Mouse (Mus musculus): ENCODE results near the gene Smpdl3b. TPM values are rescaled to one million over a fixed set of nuclear protein-coding genes. Genes with fewer than 3 reads are reported as not detected.
"Not testable (repeated sequence)": the region's sequence is repeated elsewhere in the genome, so short reads cannot be mapped to it uniquely, and the experiment has no call there.

Smpdl3b gene
- total RNA-seq (2021): under 1 TPM; 0.51 to 0.79 TPM
- long read RNA-seq, experiment 1, partial matches to known transcripts: 0 of 1 reads
- long read RNA-seq, experiment 1, other reads (novel, unspliced or antisense): 0 of 1 reads
- long read RNA-seq, experiment 2: 0 reads

DNA sequence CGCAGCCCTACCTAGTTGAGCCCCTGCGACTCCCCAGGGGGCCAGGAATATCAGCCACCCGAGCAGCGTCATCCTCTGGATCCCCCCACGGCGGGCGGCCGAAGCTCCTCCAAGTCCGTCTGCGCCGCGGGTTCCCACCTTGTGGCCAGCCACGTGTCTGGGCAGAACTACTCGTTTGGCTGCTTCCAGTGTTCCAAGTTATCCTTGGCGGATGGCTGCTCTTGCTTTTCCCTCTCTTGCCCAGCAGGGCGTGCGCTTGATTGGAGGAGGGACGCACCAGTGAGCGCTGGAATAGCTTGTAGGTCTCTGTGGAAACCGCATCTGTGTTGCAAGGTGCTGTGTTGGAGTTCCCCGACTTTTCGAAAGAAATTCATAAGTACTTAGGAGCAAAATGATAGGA, at the start of gene Smpdl3b:
TSS of gene Smpdl3b (minus strand) at position 279 of the 400 bp plus-strand sequence.
- DNase-seq: peak; percentile 85 to 89

- DNase-seq: no peak
Measured at GRCm38 (mm10) chr4:132806620-132807191, 49.7 kb upstream of the Smpdl3b start.

GRCm38 (mm10) chr4:132805599-132806197, 48.6 kb upstream of the Smpdl3b start:
- no peak for DNase-seq

DNA sequence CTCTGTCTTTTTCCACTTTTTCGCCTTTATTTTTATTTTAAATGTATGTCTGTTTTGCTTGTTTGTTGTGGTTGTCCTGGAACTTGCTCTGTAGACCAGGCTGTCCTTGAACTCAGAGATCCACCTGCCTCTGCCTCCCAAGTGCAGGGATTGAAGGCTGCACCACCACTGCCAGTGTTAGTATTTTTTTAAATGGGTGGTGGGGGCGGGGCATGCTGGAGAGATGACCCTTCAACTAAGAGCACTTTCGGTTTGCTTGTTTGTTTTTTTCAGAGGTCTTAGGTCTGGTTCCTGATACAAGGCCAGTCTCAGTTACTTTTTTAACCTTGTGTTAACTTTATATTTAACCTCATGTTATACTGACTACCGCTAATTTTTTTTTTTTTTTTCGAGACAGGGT, 48.1 kb upstream of the Smpdl3b start:
- DNase-seq: no peak

GRCm38 (mm10) chr4:132804331-132804730, 47.3 kb upstream of the Smpdl3b start:
- DNase-seq: peak in 1 of 2 experiments; percentile 40

- DNase-seq: no peak
Measured at GRCm38 (mm10) chr4:132803876-132804275, 46.8 kb upstream of the Smpdl3b start.

DNA sequence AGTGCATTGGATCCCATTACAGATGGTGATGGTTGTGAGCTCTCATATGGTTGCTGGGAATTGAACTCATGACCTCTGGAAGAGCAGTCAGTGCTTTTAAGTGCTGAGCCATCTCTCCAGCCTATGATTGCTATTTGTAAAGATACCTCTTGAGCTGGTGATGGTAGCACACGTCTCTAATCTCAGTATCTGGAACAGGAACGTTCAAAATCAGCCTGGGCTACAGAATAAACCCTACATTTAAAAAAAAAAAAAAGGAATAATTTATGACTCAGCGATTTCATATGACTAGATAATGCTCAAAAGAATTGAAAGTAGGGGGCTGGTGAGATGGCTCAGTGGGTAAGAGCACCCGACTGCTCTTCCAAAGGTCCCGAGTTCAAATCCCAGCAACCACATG, 46.2 kb upstream of the Smpdl3b start:
- DNase-seq: no peak

DNA sequence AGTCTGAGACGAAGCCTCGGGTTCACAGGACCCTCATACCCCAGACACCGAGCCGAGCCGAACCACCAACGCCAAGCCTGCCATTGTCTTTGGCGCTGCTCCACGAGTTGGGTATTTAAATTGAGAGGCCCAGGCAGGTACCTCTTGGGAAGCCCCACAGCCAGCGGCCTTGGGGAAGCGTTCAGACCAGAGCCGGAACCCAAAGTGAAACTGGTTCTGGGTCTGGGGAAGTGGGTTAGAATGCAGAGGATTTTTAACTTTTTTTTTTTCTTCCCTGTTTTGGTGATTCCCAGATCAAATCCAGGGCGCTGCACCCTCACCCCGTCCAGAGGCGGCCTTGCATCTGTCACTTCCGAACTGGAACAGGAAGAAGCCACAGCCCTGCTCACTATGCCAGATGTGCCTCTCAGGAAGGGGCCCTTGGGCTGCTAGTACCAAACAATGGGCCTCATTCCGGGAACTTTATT, 45.2 kb upstream of the Smpdl3b start:
- DNase-seq: peak; percentile 49 to 81

GRCm38 (mm10) chr4:132801176-132802077, 44.4 kb upstream of the Smpdl3b start:
- no peak for DNase-seq

GRCm38 (mm10) chr4:132799845-132800244, 42.8 kb upstream of the Smpdl3b start:
- no peak for DNase-seq

GRCm38 (mm10) chr4:132798666-132799065, 41.6 kb upstream of the Smpdl3b start:
- DNase-seq: not testable (repeated sequence)

- DNase-seq: no peak
Measured at GRCm38 (mm10) chr4:132798028-132798427, 41.0 kb upstream of the Smpdl3b start.

- DNase-seq: no peak
Measured at GRCm38 (mm10) chr4:132797461-132797860, 40.4 kb upstream of the Smpdl3b start.

DNA sequence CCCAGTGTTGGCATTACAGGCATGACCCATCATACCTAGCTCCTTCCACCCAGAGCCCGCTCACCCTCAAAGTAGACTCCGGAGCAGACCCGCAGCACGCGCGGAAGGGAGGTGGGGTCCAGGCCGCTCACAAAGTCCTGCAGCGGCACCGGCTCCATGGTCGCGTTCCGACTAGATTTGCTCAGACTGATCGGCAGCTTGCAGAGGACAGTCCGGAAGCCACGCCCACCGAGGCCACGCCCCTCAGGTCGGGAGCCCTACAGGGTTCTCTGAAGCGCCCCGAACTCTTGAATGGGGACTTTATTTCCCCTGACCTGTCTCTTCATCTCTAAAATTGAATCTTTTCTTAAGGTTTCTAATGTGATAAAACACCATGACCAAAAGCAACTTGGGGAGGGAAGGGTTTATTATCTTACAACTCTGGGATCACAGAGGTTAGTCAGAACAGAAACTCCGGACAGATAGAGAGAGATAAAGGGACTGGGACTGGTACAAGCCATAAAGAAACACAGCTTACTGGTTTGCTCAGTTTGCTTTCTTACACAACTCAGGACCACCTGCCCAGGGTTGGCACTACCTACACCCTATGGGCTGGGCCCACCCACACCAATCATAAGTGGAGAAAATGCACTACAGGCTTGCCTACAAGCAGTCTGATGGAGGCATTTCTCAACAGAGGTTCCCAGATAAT, 39.3 kb upstream of the Smpdl3b start, which contains the start of gene Themis2:
TSS of gene Themis2 (minus strand) at position 192 of the 691 bp plus-strand sequence.
- DNase-seq: peak; percentile 85 to 89

DNA sequence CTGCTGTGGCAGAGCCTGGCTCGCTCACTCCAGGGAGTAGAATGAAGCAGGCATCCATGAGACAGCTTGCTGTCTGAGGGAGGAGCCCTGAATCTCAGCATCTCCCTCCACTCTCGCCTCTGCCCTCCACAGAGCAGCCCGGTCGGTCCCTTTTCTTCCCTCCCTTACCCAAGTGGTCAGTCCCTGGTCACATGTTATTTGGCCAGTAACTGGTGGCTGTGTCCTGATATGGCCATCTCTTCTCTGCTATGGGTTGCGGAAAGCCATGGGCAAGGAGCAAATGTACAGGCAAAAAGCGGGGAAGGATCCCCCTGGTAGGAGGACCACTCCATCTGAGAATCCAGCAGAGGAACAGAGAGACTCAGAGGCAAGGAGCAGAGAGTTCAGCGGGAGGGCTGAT, 38.1 kb upstream of the Smpdl3b start:
- DNase-seq: no peak

- DNase-seq: no peak
Measured at GRCm38 (mm10) chr4:132794760-132795159, 37.7 kb upstream of the Smpdl3b start.

DNA sequence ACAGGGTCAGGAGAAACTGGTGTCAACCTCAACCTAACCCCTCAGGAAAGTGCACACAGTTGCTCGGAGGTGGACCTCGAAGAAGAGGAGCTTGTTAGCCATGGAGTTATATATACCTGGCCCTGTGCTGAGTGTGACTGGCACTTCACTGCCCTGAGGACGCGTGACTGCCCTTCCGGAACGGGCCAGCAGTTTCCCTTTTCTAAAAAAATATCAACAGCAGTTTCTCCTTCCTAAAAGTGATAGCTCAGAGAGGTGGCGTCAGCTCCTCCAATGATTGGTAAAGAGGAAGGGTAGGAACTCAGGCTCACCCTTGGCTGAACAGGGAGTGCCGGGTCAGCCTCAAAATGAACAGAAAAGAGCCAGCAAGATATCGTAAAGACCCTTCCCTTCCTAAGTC, 37.0 kb upstream of the Smpdl3b start:
- peak; percentile 21 to 65 for DNase-seq

DNA sequence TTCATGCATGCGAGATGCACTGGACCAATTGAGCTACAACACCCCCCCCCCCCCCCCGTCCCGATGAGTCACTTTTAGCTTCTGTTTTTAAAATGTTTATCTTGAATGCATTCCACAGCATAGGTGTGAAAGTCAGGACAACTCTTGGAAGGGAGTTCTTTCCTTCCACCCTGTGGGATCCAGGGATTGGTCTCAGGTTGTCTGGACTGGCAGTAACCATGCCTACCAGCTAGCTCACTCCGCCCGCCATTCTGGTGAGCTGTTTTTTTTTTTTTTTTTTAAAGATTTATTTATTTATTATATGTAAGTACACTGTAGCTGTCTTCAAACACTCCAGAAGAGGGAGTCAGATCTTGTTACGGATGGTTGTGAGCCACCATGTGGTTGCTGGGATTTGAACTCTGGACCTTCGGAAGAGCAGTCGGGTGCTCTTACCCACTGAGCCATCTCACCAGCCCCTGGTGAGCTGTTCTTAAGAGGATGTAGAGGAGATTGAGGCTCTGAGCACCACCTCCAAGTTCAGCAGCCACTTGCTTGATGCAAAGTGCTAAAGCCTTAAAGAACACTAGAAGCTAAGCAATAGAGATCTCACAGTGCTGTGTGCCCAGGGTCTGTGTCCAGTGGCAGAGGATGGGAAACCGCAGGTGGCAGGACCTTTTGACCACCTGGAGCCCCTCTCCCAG, 36.4 kb upstream of the Smpdl3b start:
- DNase-seq: not testable (repeated sequence)

GRCm38 (mm10) chr4:132789731-132790130, 32.7 kb upstream of the Smpdl3b start:
- no peak for DNase-seq

DNA sequence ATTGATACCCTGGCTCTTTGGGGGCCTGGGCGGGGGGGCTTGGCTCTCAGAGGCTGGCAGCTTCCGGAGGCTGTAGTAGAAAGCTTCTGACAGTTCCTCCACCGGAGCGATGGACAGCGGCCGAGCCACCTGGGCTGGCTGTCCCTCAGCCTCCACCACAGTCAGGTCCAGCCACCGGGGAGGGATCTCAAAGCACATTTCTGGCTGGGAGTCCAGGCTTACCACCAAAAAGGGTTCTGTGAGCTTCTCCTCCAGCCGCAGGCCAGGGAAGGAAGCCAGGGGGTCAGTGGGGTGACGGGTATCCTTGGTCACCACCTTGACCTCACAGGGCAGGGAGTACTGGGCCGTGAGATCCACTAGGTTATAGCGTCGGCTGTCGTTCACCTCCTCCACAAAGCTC, 28.2 kb upstream of the Smpdl3b start:
- DNase-seq: no peak

- no peak for DNase-seq
Measured at GRCm38 (mm10) chr4:132783732-132784131, 26.7 kb upstream of the Smpdl3b start.
